Mouse (Mus musculus) monocyte, adult 2 months (primary cell): ENCODE results near the gene Vmn1r20.
"Not testable (repeated sequence)": the region's sequence is repeated elsewhere in the genome, so short reads cannot be mapped to it uniquely, and the experiment has no call there.

Source experiments
- DNase-seq, 2 experiments: peaks; one replicate each; pipeline ENCODE4 v3.0.0; 2022; ENCODE audit warnings: low spot score in 2 of 2, low read depth in 1 of 2

Vmn1r20 gene

DNA sequence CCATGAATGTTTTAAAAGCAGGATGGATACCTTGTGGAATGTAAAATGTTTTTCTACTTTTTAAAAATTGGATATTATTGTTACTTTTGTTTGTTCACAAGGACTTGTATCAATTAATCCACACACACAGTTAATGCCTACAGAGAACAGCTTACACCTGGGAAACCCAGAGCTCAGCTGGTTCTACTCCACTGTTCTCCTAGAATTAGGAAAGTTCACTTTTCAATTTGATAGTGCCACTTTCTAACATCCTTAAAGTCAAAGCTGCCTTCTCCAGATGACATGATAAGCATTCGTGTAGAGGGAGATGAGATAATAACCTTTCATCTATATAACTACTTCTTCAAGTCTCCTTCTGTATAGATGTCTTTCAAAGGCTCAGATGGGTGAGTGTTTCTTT, at the start of gene Vmn1r20:
Gene Vmn1r20, plus strand, starts transcription at position 301 of the 400 bp plus-strand sequence.
- no peak for DNase-seq

GRCm38 (mm10) chr6:57395683-57396082, 33.0 kb upstream of the Vmn1r20 start, which contains the start of gene Vmn1r18:
Gene Vmn1r18 (minus strand): TSS chr6:57395783.
- DNase-seq, result no peak

DNA sequence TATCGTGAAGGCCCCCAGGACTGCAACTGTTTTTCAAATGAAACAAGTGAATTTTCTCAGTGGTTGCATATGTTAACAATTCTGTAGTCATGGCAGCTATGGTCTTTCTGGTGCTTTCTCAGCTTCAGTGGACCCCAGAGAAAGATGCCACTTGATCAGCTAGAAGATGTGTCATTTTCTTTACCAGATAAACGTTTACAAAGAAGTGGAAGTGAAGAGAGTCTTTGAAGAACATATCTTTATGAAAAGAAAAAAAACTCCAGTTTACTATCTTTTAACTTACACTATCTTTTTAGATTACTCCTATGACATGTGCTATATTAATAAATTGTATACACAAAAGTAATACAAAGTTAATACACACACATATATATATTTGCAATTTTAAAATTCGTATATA, 25.2 kb upstream of the Vmn1r20 start, which contains the start of gene Vmn1r19:
Gene Vmn1r19, plus strand, starts transcription at position 301 of the 400 bp plus-strand sequence.
- not testable (repeated sequence) for DNase-seq

GRCm38 (mm10) chr6:57431196-57431595, 2.5 kb downstream of the Vmn1r20 start:
- no peak for DNase-seq

GRCm38 (mm10) chr6:57468161-57468560, 39.4 kb downstream of the Vmn1r20 start:
- not testable (repeated sequence) for DNase-seq
